Mouse (Mus musculus) hindbrain, embryonic 14.5 days (tissue): ENCODE results near the gene Ip6k2. TPM values are rescaled to one million over a fixed set of nuclear protein-coding genes. Genes with fewer than 3 reads are reported as not detected.

ENCODE experiments used
- ATAC-seq: fragments of 200-750 bp; cut with Nextera tagmentation; 2 replicates; pipeline ENCODE4 v1.8.0; 2017; ENCODE audit warnings: moderate number of reproducible peaks, mild to moderate bottlenecking, moderate TSS enrichment, moderate library complexity; ENCODE audit not compliant: low FRiP score
- DNase-seq: peaks from one replicate; pipeline ENCODE4 v3.0.0-alpha.2; 2015; ENCODE audit warnings: low spot score
- H3K27ac ChIP-seq: fragments of 300-500 bp; sonication (generic); 2 replicates; pipeline ENCODE4 v1.5.1; 2014; ENCODE audit warnings: mild to moderate bottlenecking, moderate library complexity
- H3K27me3 ChIP-seq: fragments of 300-500 bp; sonication (generic); 2 replicates; pipeline ENCODE4 v1.6.1; 2014; ENCODE audit warnings: mild to moderate bottlenecking, low read length, mixed read lengths; ENCODE audit not compliant: control insufficient read depth, insufficient read depth
- H3K36me3 ChIP-seq: fragments of 300-500 bp; sonication (generic); replicated peaks from 2 replicates; pipeline ENCODE4 v1.6.1; 2014; ENCODE audit not compliant: control insufficient read depth, insufficient read depth
- H3K4me1 ChIP-seq: fragments of 300-500 bp; sonication (generic); replicated peaks from 2 replicates; pipeline ENCODE4 v1.6.1; 2014; ENCODE audit warnings: antibody characterized with exemption, low read length, mixed read lengths; ENCODE audit not compliant: control insufficient read depth, insufficient read depth
- H3K4me2 ChIP-seq: fragments of 300-500 bp; sonication (generic); replicated peaks from 2 replicates; pipeline ENCODE4 v1.6.1; 2014; ENCODE audit warnings: mild to moderate bottlenecking, moderate library complexity
- H3K4me3 ChIP-seq: fragments of 300-500 bp; sonication (generic); replicated peaks from 2 replicates; pipeline ENCODE4 v1.5.1; 2014; ENCODE audit warnings: mild to moderate bottlenecking, low read length
- H3K9ac ChIP-seq: fragments of 300-500 bp; sonication (generic); 2 replicates; pipeline ENCODE4 v1.6.1; 2014
- H3K9me3 ChIP-seq: fragments of 300-500 bp; sonication (generic); 2 replicates; pipeline ENCODE4 v1.6.1; 2016; ENCODE audit warnings: low read length; ENCODE audit not compliant: control insufficient read depth
- WGBS: fragments of 180-500 bp; shearing (Covaris S2); extraction: QIAGEN DNeasy Blood & Tissue Kit; methylation state at CpG from one replicate; pipeline ENCODE4 v1.1.7; 2014; 5-methylcytosine and 5-hydroxymethylcytosine counted together
- polyA plus RNA-seq: library from polyadenylated mRNA; unstranded; fragments of >200 nt; fragmentation: Nextera tagmentation; extraction: Ambion mirVana; gene quantifications from 2 replicates; pipeline ENCODE4 v1.2.1, GENCODE M21; 2014

The Ip6k2 gene
- polyA plus RNA-seq, 1 experiment from 2014 or later = 238 TPM

GRCm38 (mm10) chr9:108792730-108793129 is 9.1 kb downstream of the Ip6k2 start:
- H3K9me3 ChIP-seq = no peaks in the 10 kb centered on the region
- no peak overlapping the region for H3K4me2 ChIP-seq
- no peak overlapping the region for H3K27ac ChIP-seq
- ATAC-seq (no peak), DNase-seq (no peak)
- 46% methylated on average over 3 of the region's 3 CpGs for WGBS
- no peaks in the 10 kb centered on the region for H3K27me3 ChIP-seq
- no peak overlapping the region for H3K9ac ChIP-seq
- H3K4me1 ChIP-seq = peaks cover 77% of the 10 kb centered on the region
- peaks cover 22% of the 10 kb centered on the region for H3K36me3 ChIP-seq
- H3K4me3 ChIP-seq = no peak overlapping the region

DNA sequence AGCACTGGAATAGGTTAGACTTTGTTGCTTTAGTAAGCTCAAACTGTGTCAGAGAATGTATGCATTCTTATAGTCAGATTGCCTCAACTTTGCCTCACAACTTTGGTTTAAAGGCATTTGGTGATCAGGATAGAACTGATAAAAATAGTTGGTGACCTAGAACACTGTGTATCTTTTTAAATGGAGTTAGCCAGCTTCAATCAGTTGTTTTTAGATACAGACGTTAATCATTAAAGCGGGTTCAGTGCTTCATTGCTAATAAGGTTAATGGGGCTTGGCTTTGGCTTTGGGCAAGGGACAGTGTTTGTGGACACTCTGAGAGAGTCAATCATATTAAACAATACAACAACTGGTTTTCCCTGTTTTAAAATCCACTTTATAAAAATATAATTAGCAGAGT is 11.7 kb downstream of the Ip6k2 start:
- H3K36me3 ChIP-seq = peaks cover 46% of the 10 kb centered on the region
- DNase-seq (no peak), ATAC-seq (no peak)
- H3K4me2 ChIP-seq = no peak overlapping the region
- no peaks in the 10 kb centered on the region for H3K27me3 ChIP-seq
- WGBS = 50% methylated on average over 2 of the region's 2 CpGs
- no peak overlapping the region for H3K9ac ChIP-seq
- peaks cover 51% of the 10 kb centered on the region for H3K4me1 ChIP-seq
- no peaks in the 10 kb centered on the region for H3K9me3 ChIP-seq
- H3K27ac ChIP-seq = no peak overlapping the region
- H3K4me3 ChIP-seq = no peak overlapping the region

DNA sequence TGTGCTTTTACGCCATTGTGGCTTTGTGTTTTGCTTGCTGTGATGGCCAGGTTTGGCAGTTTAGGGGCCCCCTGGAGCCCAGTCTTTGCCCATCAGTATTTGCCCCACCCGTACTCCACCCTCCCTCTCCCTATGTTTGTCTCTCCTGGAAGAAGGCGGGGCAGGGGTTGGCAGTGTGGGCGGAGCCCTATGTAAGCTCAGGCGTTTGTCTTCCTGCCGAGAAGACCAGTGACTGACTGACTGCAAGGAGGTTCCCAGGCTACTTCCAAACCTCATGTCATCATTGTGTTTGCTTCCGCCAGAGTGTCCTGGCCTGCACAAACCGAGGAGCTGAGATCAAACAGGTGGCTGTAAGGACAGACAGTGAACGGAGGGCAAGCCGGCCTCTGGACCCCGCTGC is 12.2 kb downstream of the Ip6k2 start:
- ATAC-seq (peak; percentile 47; the same call in 1 of the 2 replicates), DNase-seq (no peak)
- Histone ChIP-seq H3K4me1 (peaks cover 47% of the 10 kb centered on the region), H3K27me3 (no peaks in the 10 kb centered on the region), H3K9me3 (no peaks in the 10 kb centered on the region), H3K36me3 (peaks cover 51% of the 10 kb centered on the region), H3K27ac (no peak overlapping the region), H3K4me2 (peak overlapping the region; percentile 21), H3K4me3 (no peak overlapping the region), H3K9ac (no peak overlapping the region)
- WGBS = 36% methylated on average over 11 of the region's 11 CpGs

- H3K9me3 ChIP-seq = no peaks in the 10 kb centered on the region
- WGBS = 56% methylated on average over 4 of the region's 4 CpGs
- no peak overlapping the region for H3K4me3 ChIP-seq
- peaks cover 58% of the 10 kb centered on the region for H3K36me3 ChIP-seq
- DNase-seq (no peak), ATAC-seq (no peak)
- peak overlapping the region; percentile 21 for H3K4me2 ChIP-seq
- H3K4me1 ChIP-seq = peaks cover 41% of the 10 kb centered on the region
- H3K9ac ChIP-seq = no peak overlapping the region
- no peaks in the 10 kb centered on the region for H3K27me3 ChIP-seq
- no peak overlapping the region for H3K27ac ChIP-seq
Observed at GRCm38 (mm10) chr9:108796351-108796981, 12.9 kb downstream of the Ip6k2 start.

GRCm38 (mm10) chr9:108797477-108797876 is 13.9 kb downstream of the Ip6k2 start:
- Histone ChIP-seq H3K4me3 (no peak overlapping the region), H3K27ac (no peak overlapping the region), H3K4me2 (no peak overlapping the region), H3K9ac (no peak overlapping the region), H3K27me3 (no peaks in the 10 kb centered on the region), H3K4me1 (peaks cover 31% of the 10 kb centered on the region), H3K36me3 (peaks cover 68% of the 10 kb centered on the region), H3K9me3 (no peaks in the 10 kb centered on the region)
- no peak for DNase-seq
- WGBS = 80% methylated on average over 7 of the region's 7 CpGs
- no peak for ATAC-seq

- Histone ChIP-seq H3K4me1 (peaks cover 20% of the 10 kb centered on the region), H3K4me2 (no peak overlapping the region), H3K36me3 (peaks cover 80% of the 10 kb centered on the region), H3K9me3 (no peaks in the 10 kb centered on the region), H3K9ac (no peak overlapping the region), H3K27me3 (no peaks in the 10 kb centered on the region), H3K27ac (no peak overlapping the region), H3K4me3 (no peak overlapping the region)
- 83% methylated on average over 5 of the region's 5 CpGs for WGBS
- ATAC-seq (no peak), DNase-seq (no peak)
Observed at GRCm38 (mm10) chr9:108798508-108799075, 15.0 kb downstream of the Ip6k2 start.

DNA sequence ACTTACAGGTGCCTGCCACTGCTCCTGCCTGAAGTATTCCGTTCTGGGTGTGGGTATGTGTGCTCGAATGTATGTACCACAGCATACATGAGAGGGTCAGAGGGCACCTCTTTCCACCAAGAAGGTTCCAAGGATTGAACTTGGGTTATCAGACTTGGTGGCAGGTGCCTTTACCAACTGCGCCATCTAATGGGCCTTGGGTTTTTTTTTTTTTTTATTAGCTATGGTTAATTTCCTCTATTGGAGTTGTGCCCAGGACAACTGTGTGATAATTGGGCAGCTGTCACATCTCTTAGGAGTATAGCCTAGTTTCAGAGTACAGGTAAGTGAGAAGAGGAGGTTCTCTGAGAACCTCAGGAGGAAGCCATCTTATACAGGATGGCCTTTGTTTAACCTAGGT is 16.0 kb downstream of the Ip6k2 start:
- H3K27ac ChIP-seq = no peak overlapping the region
- peaks cover 89% of the 10 kb centered on the region for H3K36me3 ChIP-seq
- H3K4me2 ChIP-seq = no peak overlapping the region
- peaks cover 15% of the 10 kb centered on the region for H3K4me1 ChIP-seq
- 90% methylated on average over 3 of the region's 3 CpGs for WGBS
- no peak overlapping the region for H3K9ac ChIP-seq
- no peaks in the 10 kb centered on the region for H3K27me3 ChIP-seq
- no peaks in the 10 kb centered on the region for H3K9me3 ChIP-seq
- DNase-seq (no peak), ATAC-seq (no peak)
- no peak overlapping the region for H3K4me3 ChIP-seq

- no peak overlapping the region for H3K9ac ChIP-seq
- H3K4me3 ChIP-seq = no peak overlapping the region
- H3K4me1 ChIP-seq = peaks cover 15% of the 10 kb centered on the region
- DNase-seq (no peak), ATAC-seq (no peak)
- peaks cover 75% of the 10 kb centered on the region for H3K36me3 ChIP-seq
- no peaks in the 10 kb centered on the region for H3K27me3 ChIP-seq
- 89% methylated on average over 8 of the region's 8 CpGs for WGBS
- H3K27ac ChIP-seq = no peak overlapping the region
- H3K4me2 ChIP-seq = no peak overlapping the region
- no peaks in the 10 kb centered on the region for H3K9me3 ChIP-seq
Observed at GRCm38 (mm10) chr9:108805768-108806167, 22.2 kb downstream of the Ip6k2 start.

DNA sequence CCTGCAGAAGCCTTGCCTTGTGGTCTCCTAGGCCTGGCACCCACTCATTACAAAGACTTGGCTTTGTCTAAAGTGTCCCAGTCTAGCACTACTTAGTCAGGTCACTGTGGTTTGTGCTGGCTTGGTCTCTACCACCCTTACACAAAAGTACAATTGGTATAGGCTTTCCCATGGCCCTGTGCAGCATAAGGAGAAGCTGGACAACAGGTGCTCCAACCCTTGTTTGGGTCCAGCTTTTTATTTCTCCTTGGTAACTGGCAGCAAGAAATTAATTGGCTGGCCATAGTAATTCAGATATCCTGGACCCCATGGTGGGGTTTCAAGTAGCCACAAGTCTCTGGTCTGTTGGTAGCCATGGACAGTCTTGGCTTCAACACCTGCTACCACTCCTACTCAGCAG is 22.8 kb downstream of the Ip6k2 start:
- Histone ChIP-seq H3K9me3 (no peaks in the 10 kb centered on the region), H3K36me3 (peaks cover 75% of the 10 kb centered on the region), H3K27ac (no peak overlapping the region), H3K9ac (no peak overlapping the region), H3K27me3 (no peaks in the 10 kb centered on the region), H3K4me2 (no peak overlapping the region), H3K4me3 (no peak overlapping the region), H3K4me1 (peaks cover 15% of the 10 kb centered on the region)
- no peak for DNase-seq
- no peak for ATAC-seq

DNA sequence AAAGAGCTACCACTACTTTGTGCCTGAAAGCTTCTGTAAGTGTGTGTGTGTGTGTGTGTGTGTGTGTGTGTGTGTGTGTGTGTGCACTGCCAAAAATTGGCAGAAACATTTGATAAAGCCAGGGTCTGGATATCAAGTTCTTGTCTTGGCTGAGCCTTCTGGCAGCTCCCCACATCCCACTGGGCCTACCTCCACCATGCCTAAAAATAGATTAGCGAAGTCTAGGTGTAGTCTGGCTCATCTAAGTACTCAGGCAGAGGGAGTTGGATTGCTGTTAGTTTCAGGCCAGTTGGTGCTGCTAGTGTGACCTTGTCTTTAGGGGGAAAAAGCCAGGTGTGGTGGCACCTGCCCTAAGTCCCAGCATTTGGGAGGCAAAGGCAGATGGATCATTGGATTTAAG is 23.2 kb downstream of the Ip6k2 start:
- WGBS = 88% methylated on average over 1 of the region's 1 CpGs

More for the DNA sequence above, 23.2 kb downstream of the Ip6k2 start:
- H3K9ac ChIP-seq = no peak overlapping the region
- peaks cover 75% of the 10 kb centered on the region for H3K36me3 ChIP-seq
- DNase-seq (no peak), ATAC-seq (no peak)
- no peak overlapping the region for H3K4me2 ChIP-seq
- H3K27me3 ChIP-seq = no peaks in the 10 kb centered on the region
- H3K4me1 ChIP-seq = peaks cover 15% of the 10 kb centered on the region
- H3K9me3 ChIP-seq = no peaks in the 10 kb centered on the region
- H3K27ac ChIP-seq = no peak overlapping the region
- no peak overlapping the region for H3K4me3 ChIP-seq
